Mouse (Mus musculus) left cerebral cortex, postnatal 4 days (tissue): ENCODE data around the gene Fli1. TPM values are rescaled to one million over a fixed set of nuclear protein-coding genes. Genes with fewer than 3 reads are reported as not detected.

ENCODE experiments used
- DNase-seq: peaks from one replicate; pipeline ENCODE4 v3.0.0-alpha.2; 2022
- intact Hi-C: fragments of 180-260 bp; cut with DNase I; formaldehyde crosslinking; loops from one replicate; pipeline ENCODE4 v1.15.1; 2025
- total RNA-seq, 2 experiments: library from RNA; stranded (reverse); gene quantifications; 2 replicates each; pipeline ENCODE4 v1.2.3; 2021

Gene Fli1
- total RNA-seq, 2 experiments from 2014 or later = 8.5 to 10.0 TPM

- no peak for DNase-seq
- intact Hi-C loops = no loop called here
Measured at GRCm38 (mm10) chr9:32412836-32413580, 129.7 kb downstream of the Fli1 start.

- DNase-seq = no peak
- intact Hi-C loops = no loop called here
Measured at GRCm38 (mm10) chr9:32411507-32411906, 131.2 kb downstream of the Fli1 start.

- no peak for DNase-seq
- intact Hi-C loops = no loop called here
Measured at GRCm38 (mm10) chr9:32410671-32411070, 132.0 kb downstream of the Fli1 start.

DNA sequence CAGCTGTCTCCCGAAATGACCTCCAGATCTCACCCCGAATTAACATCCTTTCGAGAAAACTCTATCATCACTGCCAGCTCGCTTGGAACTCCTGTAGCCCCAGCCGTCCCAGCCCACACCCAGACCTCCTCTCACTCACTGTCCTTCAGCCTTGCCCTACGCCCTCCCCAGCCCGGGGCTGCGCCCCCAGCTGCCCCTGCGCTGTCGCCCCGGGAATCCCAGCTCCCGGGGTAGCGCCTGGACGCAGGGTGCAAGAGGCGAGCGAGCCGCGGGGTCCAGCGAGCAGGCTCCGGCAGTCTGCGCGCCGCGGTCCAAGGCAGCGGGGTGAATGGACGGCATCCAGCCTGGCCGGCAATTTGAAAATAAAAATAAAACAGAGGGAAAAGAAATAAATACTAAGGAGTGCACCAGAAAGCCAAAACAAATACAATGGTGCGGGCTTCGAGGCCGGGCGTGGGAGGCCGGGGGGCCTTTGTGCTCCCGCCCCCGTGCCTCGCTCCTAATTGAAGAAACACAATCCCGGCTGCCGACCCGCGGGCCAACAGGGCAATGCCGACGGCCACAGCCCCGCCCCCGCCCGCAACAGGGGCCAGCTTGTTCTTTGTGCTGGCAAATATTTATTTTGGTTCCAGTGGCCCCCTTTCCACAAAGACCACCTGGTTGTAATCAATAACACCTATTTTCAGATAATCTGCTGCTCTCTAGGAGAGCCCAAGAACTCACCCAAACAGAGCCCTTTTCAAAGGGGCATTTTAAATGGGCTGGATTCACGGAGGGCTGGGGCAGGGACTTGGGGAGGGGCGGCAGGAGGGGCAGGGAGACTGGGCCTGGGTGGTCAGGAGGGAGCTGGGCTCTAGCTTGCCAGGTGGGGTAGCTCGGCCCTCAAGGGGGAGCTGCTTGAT, 133.3 kb downstream of the Fli1 start:
- DNase-seq = peak; percentile 35
- intact Hi-C loops = loop anchor here (5.0 to 10.0 kb wide), 3 partner anchors 178 to 688 kb away; no protein-coding TSS in a partner anchor

GRCm38 (mm10) chr9:32408730-32409059, 134.0 kb downstream of the Fli1 start:
- intact Hi-C loops = loop anchor here (5.0 to 10.0 kb wide), 3 partner anchors 179 to 689 kb away; no protein-coding TSS in a partner anchor

DNA sequence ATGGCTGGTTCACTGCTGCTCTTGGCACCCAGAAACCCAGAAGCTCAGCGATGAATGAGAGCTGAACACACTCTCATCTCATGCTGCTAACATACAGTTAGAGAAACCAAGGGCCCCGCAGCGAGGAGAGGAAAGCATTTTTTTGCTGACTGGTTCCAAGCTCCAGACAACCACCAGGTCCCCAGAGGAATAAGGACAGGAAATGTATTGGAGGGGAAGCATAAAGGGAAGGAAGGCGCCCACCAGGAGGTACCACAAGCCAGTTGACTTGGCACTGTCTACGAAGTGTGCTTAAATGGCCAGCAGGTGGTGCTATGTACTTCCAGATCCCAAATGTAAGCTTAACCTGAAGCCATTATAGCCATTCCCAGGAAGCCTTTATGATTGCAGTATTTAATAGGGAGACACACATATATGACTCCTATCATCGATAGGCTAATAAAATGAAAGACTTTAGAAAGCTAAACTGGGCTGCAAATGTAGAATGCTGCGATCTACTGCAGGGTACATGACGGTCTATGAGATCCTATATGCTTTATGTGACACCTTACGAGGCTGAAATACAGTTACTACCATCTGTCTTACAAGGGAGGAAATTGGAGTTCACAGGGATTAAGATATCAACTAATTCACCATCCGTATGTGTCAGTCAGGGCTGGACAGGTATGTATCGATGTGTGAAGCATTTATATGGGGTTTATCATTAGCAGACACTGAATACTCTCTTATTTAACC, 137.3 kb downstream of the Fli1 start:
- intact Hi-C loops = loop anchor here (5.0 to 10.0 kb wide), 3 partner anchors 182 to 692 kb away; no protein-coding TSS in a partner anchor
- peak; percentile 70 for DNase-seq

More at GRCm38 (mm10) chr9:32408730-32409059, 134.0 kb downstream of the Fli1 start:
- no peak for DNase-seq

GRCm38 (mm10) chr9:32400662-32401161, 141.9 kb downstream of the Fli1 start:
- DNase-seq = no peak
- intact Hi-C loops = loop anchor here (5.0 to 10.0 kb wide), 2 partner anchors 544 to 847 kb away; no protein-coding TSS in a partner anchor

DNA sequence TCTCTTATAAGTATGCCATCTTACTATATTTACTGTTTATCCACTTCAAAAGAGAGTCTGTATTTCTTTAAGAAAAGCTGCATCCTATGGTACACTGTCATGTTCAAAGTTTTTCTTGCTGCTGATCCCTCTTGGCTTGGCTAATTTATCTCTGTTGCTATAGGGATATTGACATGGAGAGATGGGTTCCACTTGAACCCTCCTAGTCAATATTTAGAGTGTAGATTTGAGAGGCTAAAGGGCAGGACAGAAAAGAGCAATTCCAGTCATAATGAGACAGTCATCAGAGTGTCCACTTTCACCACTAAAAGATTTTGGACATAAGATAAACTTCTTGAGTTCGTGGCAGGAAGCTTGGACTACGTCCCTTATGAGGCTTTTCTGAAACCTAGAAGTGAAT, 142.4 kb downstream of the Fli1 start:
- DNase-seq = no peak
- intact Hi-C loops = loop anchor here (5.0 to 10.0 kb wide), 2 partner anchors 545 to 847 kb away; no protein-coding TSS in a partner anchor

DNA sequence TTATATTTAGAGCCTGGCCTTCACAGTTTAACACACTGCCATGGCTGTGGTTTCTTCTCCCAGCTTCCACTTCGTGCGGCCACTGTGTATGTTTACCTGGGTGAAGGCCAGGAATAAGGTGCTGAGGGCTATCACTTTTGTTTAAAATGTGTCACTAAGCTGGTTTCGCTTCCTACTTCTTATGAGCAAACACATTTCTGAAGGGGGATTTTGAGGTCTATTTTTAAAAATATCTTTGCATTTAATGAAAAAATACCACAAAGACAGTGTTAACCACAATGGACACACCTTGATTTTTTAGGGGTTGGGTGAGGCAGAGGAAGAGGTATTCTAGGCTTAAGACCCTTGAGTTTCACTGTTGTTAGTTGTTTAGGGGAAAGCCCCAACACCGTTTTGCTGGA, 147.9 kb downstream of the Fli1 start:
- intact Hi-C loops = no loop called here
- DNase-seq = no peak

- intact Hi-C loops = no loop called here
- no peak for DNase-seq
Measured at GRCm38 (mm10) chr9:32392716-32393115, 149.9 kb downstream of the Fli1 start.

DNA sequence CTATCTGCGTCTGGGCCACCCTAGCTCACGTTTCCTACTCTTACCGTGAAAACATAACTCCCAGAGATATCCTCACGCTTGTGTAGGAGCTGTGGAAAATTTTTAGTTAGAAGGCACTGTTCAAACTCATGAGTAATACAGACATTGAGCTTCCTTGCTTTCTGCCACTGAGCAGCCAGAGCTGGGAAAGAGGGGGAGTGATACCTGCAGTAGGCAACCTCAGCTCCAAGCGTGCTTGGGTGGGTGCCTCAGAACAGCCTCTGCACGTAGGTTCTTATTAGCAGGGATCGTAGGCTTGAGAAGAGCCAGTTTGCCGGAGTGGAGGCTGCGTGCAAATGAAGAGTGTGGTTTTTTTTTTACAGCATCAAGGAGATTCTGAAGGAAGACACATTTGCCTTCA, 151.0 kb downstream of the Fli1 start:
- intact Hi-C loops = no loop called here
- no peak for DNase-seq

- intact Hi-C loops = no loop called here
- DNase-seq = no peak
Measured at GRCm38 (mm10) chr9:32391092-32391491, 151.6 kb downstream of the Fli1 start.

- intact Hi-C loops = no loop called here
- DNase-seq = no peak
Measured at GRCm38 (mm10) chr9:32388120-32388519, 154.5 kb downstream of the Fli1 start.

DNA sequence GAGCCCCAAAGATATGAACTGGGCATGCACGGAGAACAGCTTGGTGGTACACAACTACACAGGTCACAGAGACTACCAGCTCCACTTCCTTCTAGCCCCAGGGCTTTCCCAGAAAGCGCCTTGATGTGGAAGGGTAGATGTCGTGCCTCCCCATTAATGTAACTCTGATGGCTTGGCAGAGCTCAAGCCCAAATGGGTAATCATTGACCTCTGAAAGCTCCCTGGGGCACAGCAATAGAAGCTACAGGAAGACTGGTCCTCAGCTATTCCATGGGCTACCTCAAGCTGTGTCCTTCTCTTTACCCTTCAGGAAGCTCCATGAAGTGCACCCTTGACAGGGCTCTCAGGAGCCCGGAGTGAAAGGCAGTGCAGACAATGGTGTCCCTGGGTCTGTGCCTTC, 157.8 kb downstream of the Fli1 start:
- intact Hi-C loops = no loop called here
- DNase-seq = no peak

DNA sequence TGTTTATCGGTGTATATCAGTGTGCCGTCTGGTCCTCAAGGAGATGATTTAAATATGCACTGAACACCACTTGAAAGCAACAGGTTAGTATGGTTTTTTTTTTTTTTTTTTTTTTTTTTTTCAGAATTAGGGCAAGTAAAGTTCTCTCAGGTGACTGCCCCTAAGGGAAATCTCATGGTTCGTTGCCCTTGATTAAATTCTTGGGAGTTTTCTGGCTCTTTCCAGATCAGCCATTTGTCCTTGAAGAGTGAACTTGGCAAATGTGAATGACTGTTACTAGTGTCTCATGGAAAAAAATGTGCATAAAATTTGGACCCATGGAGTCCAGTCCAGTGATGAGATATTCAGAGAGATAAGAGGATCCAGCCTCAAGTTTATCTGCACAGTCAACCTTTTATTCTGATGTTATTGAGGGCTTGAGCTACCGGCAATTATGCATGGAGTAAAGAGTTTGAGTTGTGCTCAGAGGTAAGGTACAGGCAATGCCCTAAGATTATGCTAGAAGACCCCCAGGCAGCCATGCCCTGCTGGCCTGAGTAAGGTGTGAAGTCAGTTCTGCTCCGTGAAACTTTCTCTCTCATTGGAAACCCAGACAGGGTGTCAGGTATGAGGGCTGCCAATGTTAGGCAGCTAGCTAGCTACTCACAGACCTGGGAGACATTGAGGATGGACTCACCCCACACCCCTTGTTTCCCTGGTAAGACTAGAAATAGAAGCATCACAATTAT, 165.6 kb downstream of the Fli1 start:
- DNase-seq = no peak
- intact Hi-C loops = no loop called here

GRCm38 (mm10) chr9:32376031-32376430, 166.6 kb downstream of the Fli1 start:
- intact Hi-C loops = no loop called here
- no peak for DNase-seq

- intact Hi-C loops = no loop called here
- DNase-seq = no peak
Measured at GRCm38 (mm10) chr9:32373656-32374055, 169.0 kb downstream of the Fli1 start.
